Mouse (Mus musculus): ENCODE data around the gene Palld.

DNA sequence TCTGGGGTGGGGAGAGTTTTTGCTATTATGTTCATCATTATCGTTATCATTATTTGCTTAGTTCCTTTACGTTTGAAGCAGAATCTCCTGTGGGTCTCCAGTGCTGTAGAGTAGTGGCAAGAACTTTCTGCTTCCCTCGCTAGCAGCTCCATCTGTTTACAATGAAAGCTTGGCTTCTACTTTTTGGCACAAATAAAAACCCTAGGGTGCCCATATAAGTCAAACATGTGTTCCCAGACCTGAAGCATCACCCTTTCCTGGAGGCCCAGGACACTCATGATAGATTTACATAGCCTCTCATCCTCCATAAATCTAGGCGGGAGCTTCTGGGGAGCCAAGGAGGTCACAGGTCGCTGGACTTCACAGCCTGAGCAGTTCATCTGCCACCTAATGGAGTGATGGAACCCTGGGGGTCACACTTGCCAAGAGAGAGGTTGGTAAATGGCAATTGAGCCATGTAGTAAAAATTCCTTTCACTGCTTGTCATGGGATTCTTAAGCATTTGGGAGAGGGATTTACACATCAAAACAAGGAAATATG lies 133.1 kb downstream of the Palld start:
- no peak for TF ChIP-seq TAL1 (IDR thresholded peaks at IDR 0.05; ENCODE audit: low read length)
- no peak for TF ChIP-seq GATA1 (IDR thresholded peaks at IDR 0.05; ENCODE audit: low read length)
